Mouse (Mus musculus) embryo, embryonic 11.5 days (tissue): ENCODE measurements around the gene Slc25a12.
"Not testable (repeated sequence)": the region's sequence is repeated elsewhere in the genome, so short reads cannot be mapped to it uniquely, and the experiment has no call there.

Experiments used
- DNase-seq: peaks from one replicate; pipeline ENCODE4 v3.0.0-alpha.2; 2012; ENCODE audit warnings: low read depth, low spot score

The Slc25a12 gene

DNA sequence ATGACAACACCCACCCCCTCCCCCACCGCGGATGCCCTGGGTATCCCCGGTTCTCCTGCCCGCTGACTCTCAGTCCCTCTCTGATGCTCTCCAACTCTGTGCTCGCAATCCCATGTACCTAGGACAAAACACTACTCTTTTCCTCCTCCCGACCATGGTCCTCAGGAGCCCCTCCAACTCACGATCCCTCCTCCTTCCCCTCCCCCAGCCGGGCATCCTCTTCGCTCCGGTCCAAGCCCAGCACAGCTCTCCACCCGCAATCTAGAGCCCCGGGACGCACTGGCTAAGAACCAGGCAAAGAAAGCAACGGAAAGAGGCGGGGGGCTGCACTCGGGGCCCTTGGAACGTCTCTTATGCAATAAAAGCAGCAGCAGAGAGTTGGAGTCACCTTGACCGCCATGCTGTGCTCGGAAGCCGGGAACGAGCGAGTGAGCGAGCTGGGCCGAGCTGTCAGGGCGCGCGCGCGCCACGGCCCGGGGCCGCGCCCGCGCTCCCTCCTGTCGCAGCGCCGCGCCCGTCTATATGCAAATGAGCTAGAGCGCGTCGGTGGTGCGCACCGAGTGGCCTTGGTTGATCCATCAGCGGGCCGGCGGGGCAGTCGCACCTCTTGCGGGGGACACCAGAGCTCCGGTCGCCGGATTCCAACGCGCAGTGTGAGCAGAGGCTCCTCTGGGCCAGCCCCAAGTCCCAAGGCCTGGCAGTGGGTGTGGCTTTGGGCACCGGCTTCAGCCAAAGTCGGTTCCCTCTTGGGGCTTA lies at the start of gene Slc25a12:
Slc25a12 (minus strand) TSS at position 625 of the 756 bp plus-strand sequence.
- DNase-seq, result peak; percentile 75

DNA sequence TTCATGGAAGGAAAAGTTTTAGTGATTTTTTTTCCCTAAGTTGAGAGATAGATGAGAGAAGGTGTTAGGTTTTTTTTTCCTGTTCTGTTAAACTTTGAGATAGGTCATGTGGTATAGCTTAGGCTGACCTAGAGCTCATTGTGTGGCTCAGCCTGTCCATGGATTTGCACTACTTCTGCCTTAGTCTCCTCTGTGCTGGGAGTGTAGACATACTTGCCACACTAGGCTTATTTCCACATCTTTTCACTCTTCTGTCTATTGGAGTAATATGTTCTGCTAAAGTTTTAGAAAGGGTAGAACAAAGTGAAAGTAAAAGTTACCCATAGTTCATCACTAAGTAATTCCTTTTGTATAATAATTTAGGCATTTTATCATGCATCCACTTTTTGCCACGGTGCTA lies 38.1 kb upstream of the Slc25a12 start:
- DNase-seq, result no peak

DNA sequence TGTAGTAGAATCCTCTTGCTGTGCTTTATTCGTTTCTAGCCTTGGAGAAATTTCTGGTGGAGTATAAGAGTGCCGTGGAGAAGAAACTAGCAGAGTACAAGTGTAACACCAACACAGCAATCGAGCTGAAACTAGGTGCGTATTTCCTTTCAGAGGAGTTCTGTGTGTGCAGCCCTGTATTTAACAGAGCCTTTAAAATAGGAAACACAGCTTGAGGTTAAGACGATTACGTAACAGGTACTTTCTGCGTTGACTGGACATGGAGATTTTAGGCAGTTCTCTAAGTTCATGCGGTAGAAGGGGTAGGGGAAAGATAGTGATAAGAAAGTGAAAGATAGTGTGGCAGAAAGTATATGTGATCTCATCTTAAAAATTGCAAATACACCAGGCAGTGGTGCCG lies 22.3 kb upstream of the Slc25a12 start:
- no peak for DNase-seq

DNA sequence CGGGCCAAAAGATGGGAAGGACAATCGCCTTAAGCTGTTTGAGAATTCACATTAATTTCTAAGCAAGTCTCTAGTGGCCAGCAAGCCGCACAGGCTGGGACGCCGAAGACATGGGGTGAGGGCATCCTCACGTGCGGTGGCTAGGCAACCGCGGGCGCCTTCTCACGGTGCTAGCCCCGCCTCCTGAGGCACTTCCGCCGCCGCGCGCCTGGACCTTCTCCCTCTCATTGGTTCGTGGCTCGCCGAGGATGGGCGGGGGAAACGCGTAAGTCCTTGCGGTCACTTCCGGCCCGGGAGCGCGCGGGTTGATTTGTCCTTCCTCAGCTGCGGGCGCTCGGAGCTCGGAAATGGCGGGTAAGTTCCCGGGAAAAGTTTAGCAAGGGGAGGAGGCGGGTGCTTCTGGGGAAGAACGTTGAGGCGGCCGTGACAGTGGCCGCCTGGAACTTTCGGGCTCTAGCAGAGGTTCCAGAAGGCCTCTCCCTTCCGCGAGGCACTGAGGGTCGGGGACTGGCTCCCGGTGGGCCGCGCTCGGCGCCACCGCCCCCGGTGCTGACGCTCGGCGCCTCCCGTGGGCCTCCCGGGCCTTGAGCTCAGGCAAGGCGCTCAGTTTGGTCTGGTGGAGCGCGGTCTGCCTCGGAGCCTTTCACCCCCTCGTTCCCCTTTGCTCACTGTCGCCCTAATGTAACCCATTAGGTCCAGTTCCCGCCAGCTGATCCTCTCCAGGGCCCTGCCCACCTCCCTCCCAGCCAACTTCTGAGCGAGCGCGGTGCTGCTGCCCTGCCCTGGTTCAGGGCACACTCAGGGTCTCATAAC lies 21.6 kb upstream of the Slc25a12 start, which contains the start of gene Hat1:
Hat1 (plus strand) TSS at position 8 of the 813 bp plus-strand sequence.
- peak; percentile 95 for DNase-seq

DNA sequence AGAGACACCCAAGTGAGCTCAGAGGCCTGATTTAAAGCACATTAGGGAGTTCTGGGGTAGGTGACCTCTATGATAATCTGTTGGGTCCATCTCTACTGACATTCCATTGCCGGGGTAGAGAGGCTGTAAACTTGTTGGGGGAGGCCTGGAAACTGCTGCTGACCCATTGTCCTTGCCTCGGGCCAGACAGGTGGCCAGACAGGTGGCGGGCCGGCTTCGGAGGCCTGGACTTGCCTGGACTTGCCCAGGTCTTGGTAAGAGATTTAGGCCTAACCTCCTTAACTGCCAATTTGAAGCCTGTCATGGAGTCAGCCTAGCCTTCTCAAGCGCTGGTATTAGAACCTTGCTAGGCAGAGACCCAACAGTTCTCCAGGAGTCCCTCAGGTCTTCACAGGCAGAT lies 20.2 kb upstream of the Slc25a12 start:
- no peak for DNase-seq

- no peak for DNase-seq
Measured at GRCm38 (mm10) chr2:71383890-71384289, 16.3 kb upstream of the Slc25a12 start.

DNA sequence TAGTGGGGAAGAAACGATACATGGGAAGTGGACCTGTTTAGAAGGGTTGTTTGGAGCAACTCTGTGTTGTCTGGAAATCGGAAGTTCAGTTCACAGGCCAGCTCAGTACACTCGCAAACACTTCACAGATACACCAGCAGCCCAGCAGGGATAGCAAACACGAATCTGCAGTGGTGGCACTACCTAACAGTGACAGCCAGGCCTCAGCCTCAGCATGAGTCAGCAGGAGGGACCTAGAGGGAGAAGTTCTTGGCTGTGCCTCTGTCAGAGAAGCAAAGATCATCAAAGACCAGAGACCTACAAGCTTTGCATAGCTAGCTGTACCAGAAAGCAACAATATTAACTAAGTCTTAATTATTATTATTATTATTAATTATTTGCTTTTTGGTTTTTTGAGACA lies 14.4 kb upstream of the Slc25a12 start:
- no peak for DNase-seq

DNA sequence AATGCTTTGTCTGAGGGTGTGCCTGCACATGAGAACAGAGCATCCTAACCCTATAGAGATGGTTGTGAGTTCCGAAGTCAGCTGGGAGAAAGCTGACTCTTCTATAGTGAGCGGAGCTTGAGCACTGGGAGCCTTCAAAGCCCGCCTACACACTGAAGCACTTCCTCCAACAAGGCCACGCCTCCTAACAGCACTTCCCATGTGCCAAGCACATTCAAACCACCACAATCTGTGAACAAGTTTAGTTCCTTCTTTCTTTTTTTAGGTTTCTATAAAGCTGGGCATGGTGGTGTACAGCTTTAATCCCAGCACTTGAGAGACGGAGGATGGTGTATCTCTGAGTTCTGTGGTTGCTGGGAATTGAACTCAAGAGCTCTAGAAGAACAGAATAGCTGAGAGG lies 9.9 kb upstream of the Slc25a12 start:
- no peak for DNase-seq

- no peak for DNase-seq
Measured at GRCm38 (mm10) chr2:71376433-71376906, 8.9 kb upstream of the Slc25a12 start.

DNA sequence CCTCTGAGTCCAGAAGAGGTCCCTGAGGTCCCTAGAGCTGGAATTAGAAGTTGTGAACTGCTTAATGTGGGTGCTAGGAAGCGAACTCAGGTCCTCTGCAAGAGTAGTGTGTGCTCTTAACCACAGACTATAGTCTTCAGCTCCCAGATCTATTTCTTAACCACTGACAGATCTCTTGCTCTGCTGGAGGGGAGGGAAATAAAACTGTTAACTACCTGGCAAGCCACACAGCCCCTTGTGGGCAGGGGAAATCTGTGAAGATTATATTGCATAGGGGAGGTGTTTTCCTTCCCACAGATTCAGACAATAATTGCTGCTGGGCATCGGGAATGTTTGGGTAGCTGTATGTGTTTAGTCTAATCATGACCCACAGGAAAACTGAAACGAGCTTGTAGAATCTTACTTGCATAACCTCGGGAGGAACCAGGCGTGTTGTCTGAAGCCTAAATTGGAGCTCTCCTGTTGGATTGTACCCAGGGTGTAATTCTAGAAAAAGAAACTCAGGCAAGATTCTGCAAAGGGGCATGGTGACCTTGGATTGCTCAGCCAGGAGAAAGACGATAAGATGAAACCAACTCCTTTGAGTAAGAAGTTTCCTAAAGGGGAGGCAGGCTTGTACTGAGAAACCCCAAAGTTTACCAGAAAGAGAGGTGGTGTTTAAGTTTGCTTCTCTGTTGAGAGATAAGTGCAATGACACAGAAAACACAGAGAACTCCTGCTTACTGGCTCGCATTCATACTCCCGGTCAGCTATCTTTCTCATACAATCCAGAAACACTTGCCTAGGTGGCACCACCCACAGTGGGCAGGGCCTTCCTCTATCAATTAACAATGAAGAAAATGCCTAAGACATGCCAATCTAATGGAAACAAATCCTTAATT lies 7.0 kb upstream of the Slc25a12 start:
- no peak for DNase-seq

GRCm38 (mm10) chr2:71372261-71372660 lies 4.7 kb upstream of the Slc25a12 start:
- not testable (repeated sequence) for DNase-seq

- DNase-seq, result no peak
Measured at GRCm38 (mm10) chr2:71371790-71372189, 4.2 kb upstream of the Slc25a12 start.

DNA sequence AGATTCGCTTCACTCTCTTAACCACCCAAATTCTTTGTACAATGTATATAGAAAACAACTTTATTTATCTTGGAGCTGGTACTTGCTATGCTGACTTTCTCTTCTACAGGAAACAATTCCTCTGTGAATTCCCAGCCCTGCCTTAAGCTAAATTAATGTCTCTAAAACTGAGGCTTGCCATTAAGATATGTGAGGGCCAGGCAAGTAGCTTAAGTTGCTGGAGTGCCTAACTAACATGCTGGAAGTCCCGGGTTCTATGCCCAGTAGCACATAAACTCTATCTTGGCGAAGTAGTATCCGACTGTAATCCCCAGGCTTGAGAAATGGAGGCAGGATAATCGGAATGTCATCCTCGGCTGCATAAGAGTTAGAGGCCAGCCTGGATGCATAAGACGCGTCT lies 537 bp upstream of the Slc25a12 start:
- DNase-seq, result no peak

- DNase-seq, result no peak
Measured at GRCm38 (mm10) chr2:71366618-71367124, 878 bp downstream of the Slc25a12 start.

DNA sequence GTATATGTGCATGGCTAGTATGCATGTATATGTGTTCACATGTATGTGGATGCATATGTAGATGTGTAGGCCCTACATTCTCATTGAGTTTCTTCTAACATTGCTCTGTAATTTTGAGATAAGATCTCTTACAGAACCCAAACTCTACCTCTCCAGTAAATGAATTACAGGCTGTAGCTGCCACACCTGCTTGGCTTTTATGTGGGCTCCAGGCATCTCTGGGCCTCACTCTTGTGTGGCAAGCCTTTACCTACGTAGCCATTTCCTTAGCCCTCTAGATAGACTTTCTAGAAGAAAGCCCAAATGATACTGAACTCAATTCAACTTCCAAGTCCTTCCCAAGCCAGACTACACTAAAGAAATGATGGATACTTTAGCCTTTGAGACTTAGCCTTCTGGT lies 7.4 kb downstream of the Slc25a12 start:
- no peak for DNase-seq

DNA sequence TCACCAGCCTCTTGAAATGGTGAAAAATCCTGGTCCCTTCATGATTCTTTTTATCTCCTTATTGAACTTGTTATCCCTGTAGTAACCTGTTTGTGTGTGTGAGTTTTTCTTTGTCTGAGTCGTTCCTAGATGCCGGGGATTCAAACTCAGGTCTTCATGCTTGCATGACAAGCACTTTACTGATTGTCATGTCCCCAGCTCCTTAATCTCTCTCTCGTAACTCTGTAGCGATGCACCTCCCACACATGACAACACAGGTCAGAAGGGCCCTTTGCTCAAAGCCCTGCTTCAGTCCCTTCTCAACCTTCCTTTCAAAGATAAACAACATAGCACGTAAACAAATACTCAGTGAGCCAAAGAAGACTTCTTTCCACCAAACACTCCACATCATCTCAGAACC lies 9.2 kb downstream of the Slc25a12 start:
- DNase-seq, result no peak

DNA sequence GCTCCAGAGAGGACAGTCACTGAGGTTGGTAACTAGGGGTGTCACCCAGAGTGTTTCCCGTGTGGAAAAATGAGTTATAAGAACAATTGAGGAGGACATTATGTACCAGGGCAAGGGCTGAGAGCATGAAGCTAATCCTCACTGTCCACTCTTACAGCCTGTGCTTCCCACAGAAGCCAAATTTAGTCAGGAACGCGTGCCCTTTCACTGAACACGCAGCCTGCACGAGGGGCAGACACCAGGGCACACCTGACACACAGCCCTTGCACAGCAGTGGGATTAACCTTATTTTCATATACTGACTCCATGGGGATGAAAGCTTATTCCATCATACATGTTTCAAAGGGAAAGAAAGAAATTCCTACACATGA lies 13.5 kb downstream of the Slc25a12 start:
- DNase-seq, result no peak

DNA sequence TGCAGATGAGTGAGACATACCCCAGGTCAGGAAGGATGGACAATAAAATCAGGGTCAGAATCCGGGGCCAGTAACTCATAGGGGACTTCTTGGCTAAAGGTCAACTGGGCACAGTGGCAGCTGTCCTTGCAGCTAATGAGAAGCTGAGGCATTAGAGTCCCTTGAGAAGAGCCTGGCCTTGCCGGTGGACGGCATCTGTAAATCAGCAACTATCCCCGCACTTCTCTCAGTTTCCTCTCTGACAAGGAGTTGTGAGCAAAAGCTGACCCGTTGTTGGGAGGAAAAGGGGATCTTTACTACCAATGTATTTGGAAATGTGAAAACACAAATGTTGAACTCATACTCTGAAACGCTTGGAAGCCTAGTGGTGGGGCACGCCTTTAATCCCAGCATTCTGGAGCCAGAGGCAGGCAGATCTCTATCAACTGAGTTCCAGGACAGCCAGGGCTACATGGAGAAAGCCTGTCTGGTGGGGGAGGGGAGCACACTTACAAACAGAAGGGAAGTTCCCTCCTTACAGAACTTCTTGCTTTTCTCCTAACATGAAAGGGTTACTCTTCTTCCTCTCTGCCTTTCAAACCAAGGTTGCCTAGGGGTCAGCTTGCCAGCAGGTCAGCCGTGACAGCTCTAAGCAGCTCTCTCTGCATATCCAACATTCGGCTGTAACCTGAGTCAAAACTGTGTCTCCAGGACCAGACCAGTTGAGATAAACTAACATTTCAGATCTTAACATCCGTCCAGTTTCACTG lies 14.1 kb downstream of the Slc25a12 start:
- DNase-seq, result no peak

DNA sequence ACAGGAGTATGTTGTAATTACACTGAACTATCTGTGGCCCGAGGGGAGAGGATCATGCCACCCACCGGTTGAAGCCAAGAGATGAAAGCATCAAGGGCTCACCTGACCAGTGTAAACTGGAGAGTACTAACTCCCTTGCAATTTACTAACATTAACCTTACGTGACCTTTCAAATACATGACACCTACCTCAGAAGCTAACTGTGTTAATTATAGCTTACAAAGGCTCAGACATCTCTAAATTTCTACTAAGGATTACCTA lies 15.9 kb downstream of the Slc25a12 start:
- no peak for DNase-seq

- no peak for DNase-seq
Measured at GRCm38 (mm10) chr2:71350904-71351726, 16.4 kb downstream of the Slc25a12 start.
